Mouse (Mus musculus) heart, postnatal 10 days (tissue): ENCODE measurements at regions not wholly inside any gene's neighbourhood (a gene's known extent, or its start where the extent isn't known, plus 50 kb on each side); places are given as distances from the start of the nearest gene placed in this dataset.

Source experiments
- DNase-seq, 2 experiments: peaks; one replicate each; pipeline ENCODE4 v3.0.0; 2021
- intact Hi-C: fragments of 180-260 bp; cut with DNase I; formaldehyde crosslinking; loops from one replicate; pipeline ENCODE4 v1.15.1; 2025
- microRNA-seq, 2 experiments: library from miRNA; unstranded; fragments of <30 nt; microRNA quantifications; one replicate each; pipeline ENCODE4 v1.2.0; 2022

DNA sequence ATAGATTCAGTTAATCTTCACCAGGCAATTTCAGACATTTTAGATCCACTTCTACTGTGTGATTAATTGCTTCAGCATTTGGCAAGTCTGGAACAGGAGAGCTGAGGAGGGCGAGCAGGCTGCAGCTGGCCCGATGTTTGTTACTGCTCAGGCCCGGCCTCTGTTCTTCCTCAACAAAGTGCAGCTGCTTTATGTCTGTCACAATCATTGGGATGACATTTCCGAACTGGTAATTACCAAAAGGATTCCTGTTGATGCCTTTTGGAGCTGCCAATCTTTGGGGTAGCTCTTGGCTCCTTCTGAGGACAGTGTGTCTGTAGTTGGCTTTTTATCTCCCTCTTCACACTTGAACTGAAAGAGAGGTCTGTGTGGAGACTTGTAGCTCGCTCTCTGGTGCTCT is 119.4 kb downstream of the Ndfip2 start:
- DNase-seq: peak; percentile 60 to 65
- intact Hi-C loops: no loop called here

DNA sequence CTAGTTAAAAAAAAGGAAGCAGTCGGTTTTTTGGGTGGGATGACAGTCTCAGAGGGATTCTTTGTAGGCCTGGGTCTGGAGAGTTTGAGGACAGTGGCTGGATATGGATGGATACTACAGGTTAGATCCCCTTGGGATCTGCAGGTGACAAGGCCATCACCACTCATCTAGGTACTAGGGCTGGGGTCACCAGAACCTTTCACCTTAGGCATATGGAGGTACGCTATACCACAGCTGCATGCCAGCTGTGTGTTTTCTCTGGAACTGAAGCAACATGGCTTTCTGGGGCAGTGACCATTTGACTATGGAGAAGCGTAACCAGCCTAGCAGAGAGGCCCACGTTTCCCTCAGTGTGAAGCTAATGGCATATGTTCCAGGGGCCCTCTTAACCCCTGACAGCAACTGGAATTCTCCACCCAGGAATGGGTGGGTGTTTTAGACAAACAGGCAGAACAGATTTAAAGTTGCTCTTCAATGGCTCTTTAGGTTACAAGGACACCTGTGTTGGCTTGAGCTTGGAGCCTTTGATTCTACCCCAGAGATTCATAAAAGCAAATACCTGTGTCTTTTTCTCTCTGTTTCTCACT is 118.8 kb downstream of the Ndfip2 start:
- intact Hi-C loops: no loop called here
- no peak for DNase-seq

- intact Hi-C loops: no loop called here
- DNase-seq: no peak
Measured at GRCm38 (mm10) chr14:105369637-105370435, 111.5 kb downstream of the Ndfip2 start.

DNA sequence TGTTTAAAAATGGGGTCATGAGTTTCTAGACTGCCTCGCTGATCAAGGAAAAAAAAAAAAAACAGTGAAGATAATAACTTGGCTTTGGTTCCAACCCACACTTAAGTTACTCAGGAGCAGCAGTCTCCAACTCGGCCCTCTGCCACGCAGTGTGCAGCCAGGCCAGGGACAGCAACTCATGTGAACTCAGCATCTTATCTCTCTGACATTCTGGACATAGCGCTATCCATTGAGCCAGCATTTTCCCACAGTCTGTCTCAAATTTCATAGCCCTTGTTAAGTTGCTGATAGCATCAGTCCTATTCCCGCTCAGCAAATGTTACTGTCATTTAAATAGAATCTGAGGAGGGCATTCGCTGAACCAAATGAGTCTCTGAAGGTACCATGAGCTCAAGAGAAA is 102.2 kb downstream of the Ndfip2 start:
- peak; percentile 93 for DNase-seq
- intact Hi-C loops: no loop called here

- DNase-seq: no peak
- intact Hi-C loops: no loop called here
Measured at GRCm38 (mm10) chr14:105359829-105360228, 101.5 kb downstream of the Ndfip2 start.

Small RNAs in the stretch of these regions (microRNA-seq; reads per million reads assigned to microRNA genes)
- 0 reads per million in 2 experiments for gene Gm22406
- gene Mir6390: 0 reads per million in 2 experiments
